Mouse (Mus musculus) heart, adult 10 weeks (tissue): Measurements from ENCODE around the gene Gm13757. TPM values are rescaled to one million over a fixed set of nuclear protein-coding genes. Genes with fewer than 3 reads are reported as not detected.

ENCODE experiments used
- polyA plus RNA-seq: library from polyadenylated mRNA; stranded (reverse); fragments of 350-450 nt; fragmentation: Illumina TruSeq; extraction: RNeasy Lipid Tissue Mini Kit (QIAGEN cat#74804); gene quantifications from one replicate; pipeline ENCODE4 v1.2.3, GENCODE M21; 2014; ENCODE audit warnings: low read depth, low replicate concordance

The Gm13757 gene
- polyA plus RNA-seq: not detected

DNA sequence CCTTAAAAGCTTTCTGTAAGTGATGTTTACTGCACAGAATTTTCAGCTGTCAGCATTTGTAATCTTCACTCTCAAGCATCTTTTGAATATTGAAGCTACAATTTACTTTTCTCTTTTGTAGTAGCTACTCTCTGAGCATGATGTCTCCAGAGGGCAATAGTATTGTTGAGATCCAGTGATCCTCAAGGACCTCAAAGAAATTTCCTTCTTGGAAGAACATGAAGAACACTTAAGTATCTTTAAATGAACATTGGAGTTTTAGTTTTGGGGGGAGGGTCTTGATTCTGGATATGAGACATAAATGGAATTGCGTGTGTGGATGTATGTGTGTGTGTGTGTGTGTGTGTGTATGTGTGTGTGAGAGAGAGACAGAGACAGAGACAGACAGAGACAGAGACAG lies at the start of gene Gm13757:
Gene Gm13757 (minus strand): TSS at position 101 of the 400 bp plus-strand sequence.

DNA sequence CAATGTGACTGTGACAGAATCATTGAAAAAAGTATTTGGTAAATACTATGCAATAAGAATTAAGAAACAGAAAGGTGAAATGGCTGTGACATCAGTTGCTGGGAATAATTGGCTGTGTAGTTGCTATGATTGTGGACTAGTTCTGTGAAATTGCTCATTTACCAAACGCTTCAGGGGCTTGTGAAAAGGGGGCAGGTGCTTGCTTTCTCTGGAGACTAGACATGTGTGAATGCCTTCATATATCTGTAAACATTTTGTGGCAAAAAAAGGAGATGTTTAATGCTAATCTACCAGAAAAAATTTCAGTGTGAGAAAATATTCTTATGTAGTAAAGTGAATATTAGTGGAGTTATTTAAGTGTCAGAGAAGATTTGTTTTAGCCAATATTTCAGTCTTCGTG lies 44.1 kb upstream of the Gm13757 start, which contains the start of gene Olfr1185-ps1:
Gene Olfr1185-ps1 (plus strand): TSS at position 301 of the 400 bp plus-strand sequence.

DNA sequence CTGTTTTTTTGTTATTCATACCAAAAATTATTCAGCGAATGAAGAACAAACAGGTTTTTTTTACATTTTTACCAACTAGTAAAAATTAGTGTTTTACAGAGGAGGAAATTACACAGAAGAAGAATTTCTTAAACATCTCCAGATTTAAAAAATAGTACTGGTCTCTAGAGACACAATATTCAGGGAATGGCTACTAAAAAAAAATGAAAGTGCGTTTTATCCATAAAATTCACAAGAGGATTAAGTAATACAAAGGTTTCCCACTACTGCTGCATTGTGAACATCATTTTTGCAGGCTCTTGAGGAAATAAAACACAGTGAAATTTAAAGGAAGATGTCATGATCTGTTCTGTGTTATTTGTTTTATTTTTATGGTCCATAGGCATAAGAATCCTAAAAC lies 34.4 kb upstream of the Gm13757 start, which contains the start of gene Olfr1184:
Gene Olfr1184 (plus strand): TSS at position 301 of the 400 bp plus-strand sequence.

DNA sequence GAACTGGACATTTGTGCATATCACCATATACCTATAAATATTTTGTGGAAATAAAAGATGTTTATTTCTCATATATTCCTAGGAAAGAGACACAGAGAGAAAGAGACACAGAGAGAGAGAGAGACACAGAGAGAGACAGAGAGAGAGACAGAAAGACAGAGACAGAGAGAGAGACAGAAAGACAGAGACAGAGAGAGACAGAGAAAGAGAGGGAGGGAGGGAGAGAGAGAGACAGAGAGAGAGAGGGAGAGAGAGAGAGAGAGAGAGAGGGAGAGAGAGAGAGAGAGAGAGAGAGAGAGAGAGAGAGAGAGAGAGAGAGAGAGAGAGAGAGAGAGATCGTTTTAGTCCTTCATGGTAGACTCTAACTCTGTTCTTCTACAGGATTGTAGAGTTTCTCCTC lies 5.6 kb upstream of the Gm13757 start, which contains the start of gene Olfr1183:
Gene Olfr1183 (plus strand): TSS at position 301 of the 400 bp plus-strand sequence.

DNA sequence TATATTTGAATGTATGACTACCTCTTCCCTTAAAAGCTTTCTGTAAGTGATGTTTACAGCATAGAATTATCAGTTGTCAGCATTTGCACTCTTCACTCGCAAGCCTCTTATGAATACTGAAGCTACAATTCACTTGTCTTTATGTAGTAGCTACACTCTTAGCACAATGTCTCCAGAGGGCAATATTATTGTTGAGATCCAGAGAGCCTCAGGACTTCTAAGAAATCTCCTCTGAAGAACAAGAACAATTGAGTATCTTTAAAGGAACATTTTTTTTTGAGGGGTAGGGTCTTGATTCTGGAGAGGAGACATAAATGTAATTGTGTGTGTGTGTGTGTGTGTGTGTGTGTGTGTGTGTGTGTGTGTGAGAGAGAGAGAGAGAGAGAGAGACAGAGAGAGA lies 22.9 kb downstream of the Gm13757 start, which contains the start of gene Olfr1181:
Gene Olfr1181 (minus strand): TSS at position 101 of the 400 bp plus-strand sequence.

DNA sequence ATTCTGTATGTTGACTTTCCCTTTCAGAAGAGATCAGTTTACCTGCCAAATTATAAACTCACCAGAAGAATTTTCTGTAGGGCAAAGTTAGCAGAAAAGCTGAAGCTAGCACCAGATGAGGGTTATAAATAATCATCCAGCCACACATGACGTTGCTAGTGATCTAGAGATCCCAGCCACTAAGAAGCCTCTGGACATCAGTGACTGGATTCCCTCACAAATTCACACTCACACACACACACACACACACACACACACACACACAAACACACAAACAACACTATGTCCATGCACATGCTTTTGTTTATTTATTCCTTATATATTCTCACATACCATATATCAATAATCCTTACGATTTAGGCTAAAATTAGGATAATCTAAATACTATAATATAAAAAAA lies 29.9 kb downstream of the Gm13757 start, which contains the start of gene Olfr1180:
Gene Olfr1180 (minus strand): TSS at position 101 of the 400 bp plus-strand sequence.

DNA sequence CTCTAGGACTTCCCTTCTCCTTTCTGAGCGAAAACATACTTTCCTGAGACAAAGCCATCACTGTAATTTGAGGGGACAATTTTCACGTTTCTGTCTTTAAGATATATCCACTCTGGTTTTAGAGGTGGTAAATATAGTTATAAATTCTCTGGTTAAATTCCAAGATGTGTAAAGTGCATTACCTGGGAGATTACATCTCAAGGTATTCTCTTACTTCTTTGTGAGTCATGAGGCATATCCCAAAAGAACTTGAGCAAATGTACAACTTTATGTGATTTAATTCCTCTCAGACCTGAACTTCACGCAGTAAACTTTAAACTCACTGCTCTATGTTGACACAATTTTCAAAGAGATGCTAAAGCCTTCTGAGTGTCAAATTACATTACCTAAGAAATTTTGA lies 42.6 kb downstream of the Gm13757 start, which contains the start of gene Olfr1179:
Gene Olfr1179 (minus strand): TSS at position 101 of the 400 bp plus-strand sequence.

Other genes with a start within 250 kb of the Gm13757 start
- not detected for gene Olfr1170, start 220.8 kb downstream of the Gm13757 start, polyA plus RNA-seq
- not detected for gene Olfr1173, start 169.3 kb downstream of the Gm13757 start, polyA plus RNA-seq
- not detected for gene Olfr1174-ps, start 134.0 kb downstream of the Gm13757 start, polyA plus RNA-seq
- gene Olfr1175-ps, start 121.9 kb downstream of the Gm13757 start, polyA plus RNA-seq: not detected
- not detected for gene Olfr1176, start 112.4 kb downstream of the Gm13757 start, polyA plus RNA-seq
- gene Olfr1177-ps, start 102.6 kb downstream of the Gm13757 start, polyA plus RNA-seq: not detected
- gene Olfr1178, start 62.1 kb downstream of the Gm13757 start, polyA plus RNA-seq: not detected
- gene Olfr1179, start 42.7 kb downstream of the Gm13757 start, polyA plus RNA-seq: not detected
- not detected for gene Olfr1180, start 30.0 kb downstream of the Gm13757 start, polyA plus RNA-seq
- not detected for gene Olfr1181, start 23.0 kb downstream of the Gm13757 start, polyA plus RNA-seq
- not detected for gene Olfr1183, start 5.7 kb upstream of the Gm13757 start, polyA plus RNA-seq
- gene Olfr1184, start 34.5 kb upstream of the Gm13757 start, polyA plus RNA-seq: not detected
- not detected for gene Olfr1185-ps1, start 44.2 kb upstream of the Gm13757 start, polyA plus RNA-seq
- gene Olfr1186, start 69.4 kb upstream of the Gm13757 start, polyA plus RNA-seq: not detected
- not detected for gene Olfr1188, start 107.8 kb upstream of the Gm13757 start, polyA plus RNA-seq
- not detected for gene Olfr1189, start 137.3 kb upstream of the Gm13757 start, polyA plus RNA-seq
- gene Olfr1191-ps1, start 191.4 kb upstream of the Gm13757 start, polyA plus RNA-seq: not detected
- not detected for gene Olfr1192-ps1, start 199.4 kb upstream of the Gm13757 start, polyA plus RNA-seq
- not detected for gene Olfr1193, start 226.5 kb upstream of the Gm13757 start, polyA plus RNA-seq
- gene Olfr1195, start 240.1 kb upstream of the Gm13757 start, polyA plus RNA-seq: not detected